Mouse (Mus musculus) left cerebral cortex, adult 18-20 months (tissue): ENCODE results near the gene Wdr5. TPM values are rescaled to one million over a fixed set of nuclear protein-coding genes. Genes with fewer than 3 reads are reported as not detected.

ENCODE experiments used
- total RNA-seq, 2 experiments: library from RNA; stranded (reverse); gene quantifications; 2 replicates each; pipeline ENCODE4 v1.2.3; 2021

The Wdr5 gene
- total RNA-seq, 2 experiments from 2014 or later, result 24.4 to 25.2 TPM

Other genes starting within 250 kb of the Wdr5 start
- gene Vav2, start 88.1 kb upstream of the Wdr5 start, total RNA-seq, result 1 to 10 TPM; 7.9 to 9.8 TPM
- 10 to 100 TPM; 27.8 to 28.3 TPM for gene Brd3os, start 72.8 kb upstream of the Wdr5 start, total RNA-seq
- gene Brd3, start 7.5 kb upstream of the Wdr5 start, total RNA-seq, result 10 to 100 TPM; 53.2 to 53.5 TPM
- gene Rxra, start 161.3 kb downstream of the Wdr5 start, total RNA-seq, result 10 to 100 TPM; 25.2 to 25.5 TPM